11 mouse cellular contexts compared by ENCODE assay signal in genomic region chr12:73560091-73560490, GRCm38 (mm10). TPM values are rescaled to one million over a fixed set of nuclear protein-coding genes. Genes with fewer than 3 reads are reported as not detected.
DNase-seq lines count a peak whose midpoint lies in the region; ATAC-seq and TF ChIP-seq lines count a peak whose summit lies in the region.
"Had no signal": no experiment of that assay in that cellular context is flagged by ENCODE, and none has a peak within 500 bp of the region (broad histone marks: within the 10 kb centered on the region; RNA-seq: fewer than 3 reads in every experiment).

No protein-coding gene starts in this region.

- H3K27ac ChIP-seq in intestine, postnatal 0 days (ENCODE audit: low read depth, low read length): no peak overlapping the region
- H3K27ac ChIP-seq in intestine, embryonic 16.5 days (ENCODE audit: low read length): no peak overlapping the region
- no peak overlapping the region for H3K27ac ChIP-seq in spleen, adult 2 months (ENCODE audit: insufficient read depth, low read length)
- no peak overlapping the region for H3K27ac ChIP-seq in olfactory bulb, adult 2 months (ENCODE audit: insufficient read depth, low read depth, low read length)
- H3K27ac ChIP-seq: hindbrain, embryonic 15.5 days; liver, embryonic 13.5 days had no signal

- H3K9ac ChIP-seq in intestine, postnatal 0 days (ENCODE audit: low read depth, low read length): no peak overlapping the region
- no peak overlapping the region for H3K9ac ChIP-seq in intestine, embryonic 16.5 days (ENCODE audit: low read depth, low read length)
- H3K9ac ChIP-seq: hindbrain, embryonic 15.5 days; liver, embryonic 13.5 days had no signal

- peak; percentile 71 for TF ChIP-seq CTCF in intestine, postnatal 0 days (IDR thresholded peaks at IDR 0.05; ENCODE audit: low read depth)
- peak; percentile 29; the same call in 1 of the 2 replicates for TF ChIP-seq CTCF in spleen, adult 2 months (IDR thresholded peaks at IDR 0.05; ENCODE audit: extremely low read depth, insufficient read depth, insufficient read length, insufficient replicate concordance)
- TF ChIP-seq CTCF in Patski (IDR thresholded peaks at IDR 0.05): peak; percentile 45
- peak; percentile 19; the same call in 1 of the 2 replicates for TF ChIP-seq CTCF in olfactory bulb, adult 2 months (IDR thresholded peaks at IDR 0.05; ENCODE audit: insufficient read depth, low read depth, low read length)

- CTCF ChIA-PET in Patski (lab: Charles Lee): interaction anchor here (1.2 kb wide), 1 partner anchor 25 kb away, joined by 3 read pairs; no protein-coding TSS in a partner anchor

- H3K4me2 ChIP-seq in intestine, postnatal 0 days (replicated peaks; ENCODE audit: low read depth): no peak overlapping the region
- H3K4me2 ChIP-seq in intestine, embryonic 16.5 days (ENCODE audit: low read depth, low read length): no peak overlapping the region
- H3K4me2 ChIP-seq: hindbrain, embryonic 15.5 days; liver, embryonic 13.5 days had no signal

- POLR2A ChIA-PET in Patski (lab: Charles Lee): no interaction called here

- no peaks in the 10 kb centered on the region for H3K27me3 ChIP-seq in intestine, postnatal 0 days (replicated peaks; ENCODE audit: control insufficient read depth, insufficient read depth, low read length)
- no peaks in the 10 kb centered on the region for H3K27me3 ChIP-seq in intestine, embryonic 16.5 days (replicated peaks; ENCODE audit: control insufficient read depth, insufficient read depth, low read length)
- H3K27me3 ChIP-seq in spleen, adult 2 months (ENCODE audit: control insufficient read depth, insufficient read depth, low read length): no peaks in the 10 kb centered on the region; the same call in 1 of the 2 replicates
- peaks cover 21% of the 10 kb centered on the region for H3K27me3 ChIP-seq in Patski
- H3K27me3 ChIP-seq: hindbrain, embryonic 15.5 days; liver, embryonic 13.5 days had no signal

- WGBS in intestine, postnatal 0 days: 55% methylated on average over 7 of the region's 7 CpGs
- 48% methylated on average over 7 of the region's 7 CpGs for WGBS in intestine, embryonic 16.5 days
- 66% methylated on average over 7 of the region's 7 CpGs for WGBS in spleen, adult 2 months
- WGBS in olfactory bulb, adult 2 months: 50% methylated on average over 7 of the region's 7 CpGs

- ATAC-seq in intestine, postnatal 0 days: no peak
- ATAC-seq in intestine, embryonic 16.5 days: no peak
- ATAC-seq in Patski: no peak

- in situ Hi-C loops in Patski (cut with MboI; ENCODE audit: low pct_unique_long_range_greater_than_20kb): loop anchor here (10.0 kb wide), 1 partner anchor 455 kb away; no protein-coding TSS in a partner anchor

- H3K4me3 ChIP-seq in intestine, postnatal 0 days (ENCODE audit: low read depth, low read length): no peak overlapping the region
- H3K4me3 ChIP-seq in intestine, embryonic 16.5 days (ENCODE audit: low read length): no peak overlapping the region
- no peak overlapping the region for H3K4me3 ChIP-seq in spleen, adult 2 months (ENCODE audit: extremely low read depth, insufficient read depth, insufficient read length)
- no peak overlapping the region for H3K4me3 ChIP-seq in olfactory bulb, adult 2 months (ENCODE audit: insufficient read depth, low read depth, low read length)
- H3K4me3 ChIP-seq: hindbrain, embryonic 15.5 days; liver, embryonic 13.5 days had no signal

- H3K9me3 ChIP-seq in intestine, postnatal 0 days (ENCODE audit: control insufficient read depth): no peaks in the 10 kb centered on the region
- no peaks in the 10 kb centered on the region for H3K9me3 ChIP-seq in intestine, embryonic 16.5 days (ENCODE audit: control insufficient read depth, low read length)
- H3K9me3 ChIP-seq: hindbrain, embryonic 15.5 days; liver, embryonic 13.5 days had no signal

- no peak for TF ChIP-seq POLR2A in spleen, adult 2 months (IDR thresholded peaks at IDR 0.05; ENCODE audit: low read depth, low read length)
- no peak for TF ChIP-seq POLR2A in olfactory bulb, adult 2 months (IDR thresholded peaks at IDR 0.05; ENCODE audit: insufficient read depth, low read depth, low read length)

- no peak for DNase-seq in spleen, adult 2 months (ENCODE audit: low read depth in 1 of 2, low spot score in 2 of 2)
- DNase-seq in spleen, postnatal 4 days (ENCODE audit: low spot score in 2 of 2): no peak
- no peak for DNase-seq in Patski (ENCODE audit: low read depth, low spot score)
- DNase-seq in ovary, postnatal 10 days (ENCODE audit: low spot score): no peak
- DNase-seq: cerebellum, postnatal 25 days; liver, embryonic 13.5 days; right cerebral cortex, adult 18-20 months had no signal

- no peaks in the 10 kb centered on the region for H3K4me1 ChIP-seq in intestine, postnatal 0 days (replicated peaks; ENCODE audit: control insufficient read depth, insufficient read depth, low read length)
- no peaks in the 10 kb centered on the region for H3K4me1 ChIP-seq in intestine, embryonic 16.5 days (ENCODE audit: control insufficient read depth, insufficient read depth, low read length)
- H3K4me1 ChIP-seq in spleen, adult 2 months (ENCODE audit: control insufficient read depth, insufficient read depth, insufficient read length): no peaks in the 10 kb centered on the region
- H3K4me1 ChIP-seq in olfactory bulb, adult 2 months (ENCODE audit: control insufficient read depth, insufficient read depth, low read length): no peaks in the 10 kb centered on the region
- H3K4me1 ChIP-seq: liver, embryonic 13.5 days had no signal

- H3K36me3 ChIP-seq in intestine, postnatal 0 days (ENCODE audit: control insufficient read depth, insufficient read depth): no peaks in the 10 kb centered on the region
- H3K36me3 ChIP-seq in intestine, embryonic 16.5 days (ENCODE audit: control insufficient read depth, insufficient read depth, low read length): no peaks in the 10 kb centered on the region
- no peaks in the 10 kb centered on the region for H3K36me3 ChIP-seq in spleen, adult 2 months (ENCODE audit: control insufficient read depth, insufficient read depth, low read length)
- H3K36me3 ChIP-seq: hindbrain, embryonic 15.5 days; liver, embryonic 13.5 days had no signal

RNA-seq across cellular contexts. Expression of gene Tmem30b, which starts 13.9 kb away (rescaled TPM):
- 83.6 and 84.5 TPM in 2 replicates for polyA plus RNA-seq in intestine, postnatal 0 days (2015; fragmentation: Nextera tagmentation; extraction: Ambion mirVana)
- polyA plus RNA-seq in intestine, embryonic 16.5 days (2015; fragmentation: Nextera tagmentation; extraction: Ambion mirVana): 82.9 and 91.2 TPM in 2 replicates
- 0.14 and 0.27 TPM in 2 replicates for polyA plus RNA-seq in spleen, adult 2 months (2012; rRNA removed)
- not detected for polyA plus RNA-seq in Patski (2021)
- not detected in 2 replicates for polyA plus RNA-seq in olfactory bulb, adult 2 months (2012; ENCODE audit: insufficient read depth, insufficient read length, low replicate concordance, missing spikeins)

RNA-seq across cellular contexts. Expression of gene Prkch, which starts 24.5 kb away (rescaled TPM):
- polyA plus RNA-seq in intestine, postnatal 0 days (2015; fragmentation: Nextera tagmentation; extraction: Ambion mirVana): 3.3 and 3.7 TPM in 2 replicates
- 4.0 and 4.7 TPM in 2 replicates for polyA plus RNA-seq in intestine, embryonic 16.5 days (2015; fragmentation: Nextera tagmentation; extraction: Ambion mirVana)
- 12.5 and 13.5 TPM in 2 replicates for polyA plus RNA-seq in spleen, adult 2 months (2012; rRNA removed)
- 0.13 TPM for polyA plus RNA-seq in Patski (2021)
- not detected in 2 replicates for polyA plus RNA-seq in olfactory bulb, adult 2 months (2012; ENCODE audit: insufficient read depth, insufficient read length, low replicate concordance, missing spikeins)

Comparison
In these comparisons a context has a peak if more than half of its experiments do, and no peak if none do; other contexts are left out.
1. CTCF ChIP-seq: peak in every context shown above with its lines; median percentile 71 in intestine, postnatal 0 days; 45 in Patski; 29 in spleen, adult 2 months; 19 in olfactory bulb, adult 2 months.
2. RNA of gene Tmem30b, which starts 13.9 kb away (polyA plus RNA-seq): 83.6 to 84.5 TPM in intestine, postnatal 0 days and 82.9 to 91.2 TPM in intestine, embryonic 16.5 days; 0.14 to 0.27 TPM in spleen, adult 2 months, not detected in Patski (single experiment) and not detected in olfactory bulb, adult 2 months; every median in the first group is over 10 times any median in the second.